Mouse (Mus musculus) limb, embryonic 12.5 days (tissue): ENCODE measurements around the gene Net1. TPM values are rescaled to one million over a fixed set of nuclear protein-coding genes. Genes with fewer than 3 reads are reported as not detected.
"Not testable (repeated sequence)": the region's sequence is repeated elsewhere in the genome, so short reads cannot be mapped to it uniquely, and the experiment has no call there.

Experiments
- ATAC-seq: fragments of 200-750 bp; cut with Nextera tagmentation; 2 replicates; pipeline ENCODE4 v1.8.0; 2017; ENCODE audit warnings: low read depth, moderate TSS enrichment; ENCODE audit not compliant: insufficient number of reproducible peaks, insufficient read depth, low FRiP score, low TSS enrichment
- H3K27ac ChIP-seq: fragments of 300-500 bp; sonication (generic); 2 replicates; pipeline ENCODE4 v1.5.1; 2016; ENCODE audit warnings: mild to moderate bottlenecking, moderate library complexity
- H3K27me3 ChIP-seq: fragments of 300-500 bp; sonication (generic); 2 replicates; pipeline ENCODE4 v1.6.1; 2016; ENCODE audit warnings: mild to moderate bottlenecking, moderate library complexity
- H3K36me3 ChIP-seq: fragments of 300-500 bp; sonication (generic); 2 replicates; pipeline ENCODE4 v1.6.1; 2016; ENCODE audit warnings: mild to moderate bottlenecking, moderate library complexity
- H3K4me1 ChIP-seq: fragments of 300-500 bp; sonication (generic); replicated peaks from 2 replicates; pipeline ENCODE4 v1.6.1; 2016
- H3K4me2 ChIP-seq: fragments of 300-500 bp; sonication (generic); 2 replicates; pipeline ENCODE4 v1.6.1; 2016; ENCODE audit warnings: mild to moderate bottlenecking, moderate library complexity
- H3K4me3 ChIP-seq: fragments of 300-500 bp; sonication (generic); replicated peaks from 2 replicates; pipeline ENCODE4 v1.5.1; 2016; ENCODE audit warnings: mild to moderate bottlenecking
- H3K9ac ChIP-seq: fragments of 300-500 bp; sonication (generic); replicated peaks from 2 replicates; pipeline ENCODE4 v1.6.1; 2016; ENCODE audit warnings: mild to moderate bottlenecking, moderate library complexity
- H3K9me3 ChIP-seq: fragments of 300-500 bp; sonication (generic); 2 replicates; pipeline ENCODE4 v1.6.1; 2016; ENCODE audit warnings: mild to moderate bottlenecking, moderate library complexity
- WGBS: fragments of 180-500 bp; shearing (Covaris S2); methylation state at CpG from one replicate; pipeline ENCODE4 v1.1.7; 2016; 5-methylcytosine and 5-hydroxymethylcytosine counted together
- polyA plus RNA-seq: library from polyadenylated mRNA; unstranded; fragments of >200 nt; fragmentation: Nextera tagmentation; extraction: Ambion mirVana; gene quantifications from 2 replicates; pipeline ENCODE4 v1.2.1, GENCODE M21; 2016

Net1 gene
- polyA plus RNA-seq, 1 experiment from 2014 or later, result 130 TPM

DNA sequence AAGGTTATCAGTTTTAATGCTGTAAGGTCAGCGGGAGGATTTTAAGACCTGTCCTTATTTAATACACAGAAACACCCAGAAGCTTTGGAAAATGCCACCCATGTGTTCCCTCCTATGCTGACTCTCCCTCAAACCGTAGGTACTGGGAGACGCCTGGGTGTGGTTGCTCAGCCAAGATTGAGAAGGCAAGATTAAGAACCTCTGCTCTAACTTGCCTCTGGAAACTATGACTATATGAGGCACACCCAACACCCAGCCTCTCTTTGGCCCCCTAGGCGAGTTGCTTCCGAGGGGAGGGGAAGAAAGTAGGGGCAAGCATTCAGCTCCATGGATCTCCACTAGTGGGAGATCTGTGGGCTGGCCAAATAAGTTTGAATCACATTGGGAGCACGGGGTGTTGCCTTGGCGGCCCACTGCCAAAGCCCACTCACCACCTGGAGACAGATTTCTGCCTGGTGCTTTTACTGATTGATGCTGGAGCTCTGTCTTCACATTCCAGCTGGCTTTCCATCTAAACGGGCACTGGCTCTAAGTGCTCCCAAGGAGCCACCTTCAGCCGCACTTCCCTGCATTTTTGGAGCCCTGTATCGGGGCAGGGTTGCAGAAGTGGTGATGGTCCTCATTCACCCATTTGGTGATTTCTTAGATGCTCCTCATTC, 55.0 kb downstream of the Net1 start:
- Histone ChIP-seq H3K4me1 (no peaks in the 10 kb centered on the region), H3K4me3 (no peak overlapping the region), H3K9me3 (no peaks in the 10 kb centered on the region), H3K27ac (no peak overlapping the region), H3K9ac (no peak overlapping the region), H3K36me3 (no peaks in the 10 kb centered on the region), H3K27me3 (no peaks in the 10 kb centered on the region), H3K4me2 (no peak overlapping the region)
- no peak for ATAC-seq
- 86% methylated on average over 10 of the region's 10 CpGs for WGBS

DNA sequence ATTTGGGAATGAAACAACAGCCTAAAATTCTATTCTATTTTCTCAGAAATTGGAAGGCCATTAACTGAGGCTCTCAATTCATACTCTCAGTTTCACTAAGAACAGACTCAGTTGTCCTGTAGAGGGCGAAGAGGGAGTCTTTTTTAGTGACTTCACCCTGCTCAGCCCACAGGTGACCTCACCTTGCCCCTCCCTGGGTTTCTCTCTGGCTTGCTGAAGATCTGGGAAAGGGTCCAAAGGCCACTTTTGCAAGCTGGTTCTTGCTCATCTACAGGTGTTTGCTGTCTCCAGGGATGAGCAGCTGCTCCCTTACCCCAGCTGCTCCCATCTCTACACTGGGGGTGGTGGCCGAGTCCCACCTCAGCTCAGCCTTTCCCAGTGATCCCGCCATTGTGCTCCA, 55.7 kb downstream of the Net1 start:
- Histone ChIP-seq H3K4me3 (no peak overlapping the region), H3K9me3 (no peaks in the 10 kb centered on the region), H3K27me3 (no peaks in the 10 kb centered on the region), H3K27ac (no peak overlapping the region), H3K4me1 (no peaks in the 10 kb centered on the region), H3K4me2 (no peak overlapping the region), H3K9ac (no peak overlapping the region), H3K36me3 (no peaks in the 10 kb centered on the region)
- WGBS, result 71% methylated on average over 3 of the region's 3 CpGs
- no peak for ATAC-seq

- H3K27ac ChIP-seq, result no peak overlapping the region
Observed at GRCm38 (mm10) chr13:3861251-3861650, 56.8 kb downstream of the Net1 start.

DNA sequence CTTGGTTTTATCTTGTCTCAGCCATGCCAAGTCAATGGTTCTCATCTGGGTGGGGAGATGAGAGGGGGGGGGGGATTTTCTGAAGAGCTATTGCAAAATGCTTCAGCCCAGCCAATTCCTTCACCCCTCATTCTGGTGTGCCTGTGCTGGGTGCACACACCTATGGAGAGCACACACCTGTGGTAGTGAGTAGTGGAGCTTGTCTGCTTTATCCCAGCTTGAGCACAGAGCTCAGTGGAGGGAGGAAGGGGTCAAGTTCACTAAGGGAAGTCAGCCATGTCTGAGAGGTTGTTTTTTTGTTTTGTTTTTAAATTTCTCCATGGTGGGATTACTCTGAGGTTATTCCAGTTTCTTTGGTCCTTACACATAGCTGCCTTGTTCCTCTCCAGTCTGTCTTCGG, 61.8 kb downstream of the Net1 start:
- no peak overlapping the region for H3K4me2 ChIP-seq
- 79% methylated on average over 1 of the region's 1 CpGs for WGBS
- ATAC-seq, result no peak
- H3K9ac ChIP-seq, result no peak overlapping the region
- H3K27ac ChIP-seq, result no peak overlapping the region
- H3K9me3 ChIP-seq, result no peaks in the 10 kb centered on the region
- no peaks in the 10 kb centered on the region for H3K27me3 ChIP-seq
- H3K4me1 ChIP-seq, result no peaks in the 10 kb centered on the region
- H3K4me3 ChIP-seq, result no peak overlapping the region
- H3K36me3 ChIP-seq, result no peaks in the 10 kb centered on the region

More at GRCm38 (mm10) chr13:3861251-3861650, 56.8 kb downstream of the Net1 start:
- Histone ChIP-seq H3K4me1 (no peaks in the 10 kb centered on the region), H3K4me3 (no peak overlapping the region), H3K4me2 (no peak overlapping the region), H3K27me3 (no peaks in the 10 kb centered on the region), H3K9me3 (no peaks in the 10 kb centered on the region), H3K36me3 (no peaks in the 10 kb centered on the region), H3K9ac (no peak overlapping the region)
- WGBS, result 90% methylated on average over 8 of the region's 8 CpGs
- no peak for ATAC-seq

- Histone ChIP-seq H3K9me3 (no peaks in the 10 kb centered on the region), H3K9ac (no peak overlapping the region), H3K4me2 (no peak overlapping the region), H3K4me3 (no peak overlapping the region), H3K36me3 (no peaks in the 10 kb centered on the region), H3K27me3 (no peaks in the 10 kb centered on the region), H3K27ac (no peak overlapping the region), H3K4me1 (no peaks in the 10 kb centered on the region)
- ATAC-seq, result no peak
- 94% methylated on average over 2 of the region's 2 CpGs for WGBS
Observed at GRCm38 (mm10) chr13:3854856-3855255, 63.2 kb downstream of the Net1 start.

DNA sequence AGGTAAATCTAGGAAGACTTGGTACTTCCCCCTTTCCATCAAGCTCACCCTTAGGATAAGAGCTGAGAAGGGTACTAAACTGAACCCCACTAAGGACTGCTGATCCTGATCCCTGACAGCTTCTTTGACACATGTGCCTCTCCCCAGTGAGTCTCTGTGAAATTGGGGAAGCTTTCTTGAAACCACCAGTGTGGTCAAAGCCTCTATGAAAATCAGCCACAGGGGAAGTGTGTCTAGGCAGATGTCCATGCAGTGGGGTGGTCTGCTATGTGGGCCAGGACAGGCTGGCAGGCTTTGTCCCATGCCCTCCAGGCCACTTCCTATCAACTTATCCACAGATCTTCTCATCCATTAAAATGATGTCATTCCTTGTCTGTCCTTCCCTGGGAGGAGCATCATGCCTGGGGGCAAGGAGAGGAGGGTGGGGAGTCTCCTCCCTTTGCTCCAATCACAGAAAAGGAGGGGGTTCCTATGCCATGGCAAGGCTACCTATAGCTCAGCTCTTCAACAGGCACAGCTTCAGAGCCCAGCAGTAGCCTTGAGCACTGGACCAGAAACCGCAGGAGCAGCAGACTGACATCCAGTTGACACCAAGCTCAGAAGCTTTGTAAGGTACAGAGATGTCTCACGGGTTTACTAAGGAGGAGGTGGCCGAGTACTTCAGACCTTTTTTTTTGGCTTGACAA, 64.2 kb downstream of the Net1 start, which contains the start of gene Calm5:
Gene Calm5, plus strand, starts transcription at position 526 of the 686 bp plus-strand sequence.
- H3K4me2 ChIP-seq, ATAC-seq, H3K36me3 ChIP-seq, H3K9me3 ChIP-seq, H3K27ac ChIP-seq, H3K9ac ChIP-seq, H3K4me3 ChIP-seq, H3K4me1 ChIP-seq, H3K27me3 ChIP-seq: not testable (repeated sequence)
- WGBS, result 86% methylated on average over 3 of the region's 3 CpGs

DNA sequence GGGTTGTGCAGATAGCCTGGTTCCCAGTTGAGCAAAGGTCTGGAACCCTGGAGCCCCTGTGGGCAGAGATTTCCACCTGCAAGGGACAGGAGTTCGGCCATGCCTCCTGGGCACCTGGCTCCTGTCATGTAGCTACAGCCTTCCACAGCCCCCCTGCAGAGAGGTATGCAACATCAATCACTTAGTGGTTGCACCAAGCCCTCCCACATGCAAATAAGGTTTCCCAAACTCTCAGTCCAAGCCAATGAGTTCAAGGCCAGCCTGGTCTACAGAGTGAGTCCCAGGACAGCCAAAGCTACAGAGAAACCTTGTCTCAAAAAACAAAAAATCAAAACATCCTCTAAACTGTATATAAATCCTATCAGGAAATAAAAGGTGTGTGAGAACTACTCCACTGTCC, 67.7 kb downstream of the Net1 start:
- Histone ChIP-seq H3K27ac (no peak overlapping the region), H3K9me3 (no peaks in the 10 kb centered on the region)
- WGBS, result 47% methylated on average over 1 of the region's 1 CpGs

DNA sequence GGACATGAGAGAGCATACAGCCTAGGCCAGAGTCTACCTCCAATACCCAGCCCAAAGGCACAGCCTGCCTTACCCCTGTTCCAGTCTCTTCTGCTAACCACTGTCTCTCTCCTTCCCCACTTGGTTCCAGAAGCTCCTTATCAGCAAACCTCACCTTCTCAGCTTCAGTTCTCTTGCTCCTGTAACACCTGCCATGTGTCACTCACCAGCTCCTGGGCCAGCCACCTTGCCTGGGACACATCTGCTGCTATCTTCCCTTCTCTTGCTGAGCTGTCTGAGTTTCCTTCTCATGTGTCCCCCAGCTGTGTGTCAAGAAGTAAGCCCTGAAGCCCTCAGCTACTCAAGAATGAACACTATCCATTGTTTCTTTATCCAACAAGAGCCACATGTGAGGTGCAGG, 77.4 kb downstream of the Net1 start:
- not testable (repeated sequence) for H3K27me3 ChIP-seq, H3K9me3 ChIP-seq, H3K4me3 ChIP-seq, ATAC-seq, H3K9ac ChIP-seq, H3K27ac ChIP-seq, H3K36me3 ChIP-seq, H3K4me1 ChIP-seq, H3K4me2 ChIP-seq

More for the DNA sequence above, 67.7 kb downstream of the Net1 start:
- H3K4me1 ChIP-seq, result no peaks in the 10 kb centered on the region
- no peak overlapping the region for H3K4me2 ChIP-seq
- H3K9ac ChIP-seq, result no peak overlapping the region
- no peak overlapping the region for H3K4me3 ChIP-seq
- no peaks in the 10 kb centered on the region for H3K36me3 ChIP-seq
- no peak for ATAC-seq
- no peaks in the 10 kb centered on the region for H3K27me3 ChIP-seq

DNA sequence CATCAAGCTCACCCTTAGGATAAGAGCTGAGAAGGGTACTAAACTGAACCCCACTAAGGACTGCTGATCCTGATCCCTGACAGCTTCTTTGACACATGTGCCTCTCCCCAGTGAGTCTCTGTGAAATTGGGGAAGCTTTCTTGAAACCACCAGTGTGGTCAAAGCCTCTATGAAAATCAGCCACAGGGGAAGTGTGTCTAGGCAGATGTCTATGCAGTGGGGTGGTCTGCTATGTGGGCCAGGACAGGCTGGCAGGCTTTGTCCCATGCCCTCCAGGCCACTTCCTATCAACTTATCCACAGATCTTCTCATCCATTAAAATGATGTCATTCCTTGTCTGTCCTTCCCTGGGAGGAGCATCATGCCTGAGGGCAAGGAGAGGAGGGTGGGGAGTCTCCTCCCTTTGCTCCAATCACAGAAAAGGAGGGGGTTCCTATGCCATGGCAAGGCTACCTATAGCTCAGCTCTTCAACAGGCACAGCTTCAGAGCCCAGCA, 80.7 kb downstream of the Net1 start, which contains the start of gene Calm4:
Gene Calm4, plus strand, starts transcription at position 446 of the 496 bp plus-strand sequence.
- H3K4me1 ChIP-seq, H3K4me3 ChIP-seq, ATAC-seq, H3K9ac ChIP-seq, H3K36me3 ChIP-seq, H3K4me2 ChIP-seq, H3K27me3 ChIP-seq, H3K27ac ChIP-seq, H3K9me3 ChIP-seq: not testable (repeated sequence)

- H3K27me3 ChIP-seq, H3K4me1 ChIP-seq, H3K4me3 ChIP-seq, H3K27ac ChIP-seq, H3K9me3 ChIP-seq, ATAC-seq, H3K9ac ChIP-seq, H3K36me3 ChIP-seq, H3K4me2 ChIP-seq: not testable (repeated sequence)
Observed at GRCm38 (mm10) chr13:3833644-3834043, 84.4 kb downstream of the Net1 start.

- Histone ChIP-seq H3K9ac (no peak overlapping the region), H3K4me3 (no peak overlapping the region), H3K27ac (no peak overlapping the region), H3K36me3 (no peaks in the 10 kb centered on the region), H3K4me2 (no peak overlapping the region), H3K9me3 (no peaks in the 10 kb centered on the region), H3K4me1 (no peaks in the 10 kb centered on the region), H3K27me3 (no peaks in the 10 kb centered on the region)
- ATAC-seq, result no peak
- WGBS, result 59% methylated on average over 2 of the region's 2 CpGs
Observed at GRCm38 (mm10) chr13:3832450-3832849, 85.6 kb downstream of the Net1 start.
